Mouse (Mus musculus): ENCODE measurements around the gene Plcl1. TPM values are rescaled to one million over a fixed set of nuclear protein-coding genes. Genes with fewer than 3 reads are reported as not detected.

Gene Plcl1
- polyA plus RNA-seq, 1 experiment = 0.30 TPM

GRCm38 (mm10) chr1:55558409-55558808 is 152.7 kb downstream of the Plcl1 start:
- H3K27ac ChIP-seq (ENCODE audit: control insufficient read depth, insufficient read depth, low read depth, low read length, poor library complexity) = no peak overlapping the region
- no peak overlapping the region for H3K4me3 ChIP-seq (replicated peaks; ENCODE audit: control insufficient read depth, low read depth, low read length)
- 86% methylated on average over 1 of the region's 1 CpGs for WGBS
- no peaks in the 10 kb centered on the region for H3K4me1 ChIP-seq (ENCODE audit: control insufficient read depth, insufficient read depth, low read length)
- TF ChIP-seq POLR2A (IDR thresholded peaks at IDR 0.05; ENCODE audit: borderline replicate concordance, control insufficient read depth, low read depth, low read length) = no peak
- no peak for TF ChIP-seq CTCF (IDR thresholded peaks at IDR 0.05; ENCODE audit: control insufficient read depth, insufficient read depth, low read length)

- H3K4me1 ChIP-seq (ENCODE audit: control insufficient read depth, insufficient read depth, low read length) = no peaks in the 10 kb centered on the region
- WGBS = 82% methylated on average over 9 of the region's 9 CpGs
- H3K4me3 ChIP-seq (replicated peaks; ENCODE audit: control insufficient read depth, low read depth, low read length) = no peak overlapping the region
- no peak overlapping the region for H3K27ac ChIP-seq (ENCODE audit: control insufficient read depth, insufficient read depth, low read depth, low read length, poor library complexity)
- TF ChIP-seq CTCF (IDR thresholded peaks at IDR 0.05; ENCODE audit: control insufficient read depth, insufficient read depth, low read length) (no peak), POLR2A (IDR thresholded peaks at IDR 0.05; ENCODE audit: borderline replicate concordance, control insufficient read depth, low read depth, low read length) (no peak)
Observed at GRCm38 (mm10) chr1:55559998-55560397, 154.3 kb downstream of the Plcl1 start.

DNA sequence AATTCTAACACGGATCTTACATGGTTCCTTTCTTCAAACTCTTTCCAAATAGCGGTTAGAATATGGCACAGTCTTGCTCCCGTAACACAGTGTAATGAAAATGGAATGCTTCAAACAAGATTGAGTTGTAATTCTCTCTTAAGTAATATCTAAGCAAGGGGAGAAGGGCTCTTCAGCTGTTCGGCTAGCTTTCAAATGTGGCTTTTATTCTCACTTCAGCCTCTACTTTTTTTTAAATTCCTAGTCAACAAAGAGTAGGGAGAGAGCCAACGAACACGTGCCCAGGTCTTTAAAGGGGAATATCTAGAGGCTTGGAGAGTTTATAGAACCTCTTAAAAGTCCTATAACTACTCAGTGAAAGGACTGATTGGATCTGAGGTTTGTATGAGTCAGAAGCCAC is 160.2 kb downstream of the Plcl1 start:
- 79% methylated on average over 6 of the region's 6 CpGs for WGBS
- H3K27ac ChIP-seq (ENCODE audit: control insufficient read depth, insufficient read depth, low read depth, low read length, poor library complexity) = no peak overlapping the region
- TF ChIP-seq CTCF (IDR thresholded peaks at IDR 0.05; ENCODE audit: control insufficient read depth, insufficient read depth, low read length) (no peak), POLR2A (IDR thresholded peaks at IDR 0.05; ENCODE audit: borderline replicate concordance, control insufficient read depth, low read depth, low read length) (no peak)
- no peak overlapping the region for H3K4me3 ChIP-seq (replicated peaks; ENCODE audit: control insufficient read depth, low read depth, low read length)
- no peaks in the 10 kb centered on the region for H3K4me1 ChIP-seq (ENCODE audit: control insufficient read depth, insufficient read depth, low read length)

GRCm38 (mm10) chr1:55567801-55568360 is 162.2 kb downstream of the Plcl1 start:
- H3K27ac ChIP-seq (ENCODE audit: control insufficient read depth, insufficient read depth, low read depth, low read length, poor library complexity) = no peak overlapping the region
- TF ChIP-seq POLR2A (IDR thresholded peaks at IDR 0.05; ENCODE audit: borderline replicate concordance, control insufficient read depth, low read depth, low read length) (no peak), CTCF (IDR thresholded peaks at IDR 0.05; ENCODE audit: control insufficient read depth, insufficient read depth, low read length) (no peak)
- no peak overlapping the region for H3K4me3 ChIP-seq (replicated peaks; ENCODE audit: control insufficient read depth, low read depth, low read length)
- no peaks in the 10 kb centered on the region for H3K4me1 ChIP-seq (ENCODE audit: control insufficient read depth, insufficient read depth, low read length)
- 83% methylated on average over 5 of the region's 5 CpGs for WGBS

GRCm38 (mm10) chr1:55570225-55570624 is 164.5 kb downstream of the Plcl1 start:
- H3K4me3 ChIP-seq (replicated peaks; ENCODE audit: control insufficient read depth, low read depth, low read length) = no peak overlapping the region
- WGBS = 79% methylated on average over 5 of the region's 5 CpGs
- TF ChIP-seq CTCF (IDR thresholded peaks at IDR 0.05; ENCODE audit: control insufficient read depth, insufficient read depth, low read length) (no peak), POLR2A (IDR thresholded peaks at IDR 0.05; ENCODE audit: borderline replicate concordance, control insufficient read depth, low read depth, low read length) (no peak)
- no peak overlapping the region for H3K27ac ChIP-seq (ENCODE audit: control insufficient read depth, insufficient read depth, low read depth, low read length, poor library complexity)
- no peaks in the 10 kb centered on the region for H3K4me1 ChIP-seq (ENCODE audit: control insufficient read depth, insufficient read depth, low read length)

- no peak overlapping the region for H3K4me3 ChIP-seq (replicated peaks; ENCODE audit: control insufficient read depth, low read depth, low read length)
- no peak for TF ChIP-seq CTCF (IDR thresholded peaks at IDR 0.05; ENCODE audit: control insufficient read depth, insufficient read depth, low read length)
- TF ChIP-seq POLR2A (IDR thresholded peaks at IDR 0.05; ENCODE audit: borderline replicate concordance, control insufficient read depth, low read depth, low read length) = no peak
- no peak overlapping the region for H3K27ac ChIP-seq (ENCODE audit: control insufficient read depth, insufficient read depth, low read depth, low read length, poor library complexity)
- WGBS = 92% methylated on average over 4 of the region's 4 CpGs
- H3K4me1 ChIP-seq (ENCODE audit: control insufficient read depth, insufficient read depth, low read length) = no peaks in the 10 kb centered on the region
Observed at GRCm38 (mm10) chr1:55571399-55571798, 165.7 kb downstream of the Plcl1 start.

- Histone ChIP-seq H3K4me1 (ENCODE audit: control insufficient read depth, insufficient read depth, low read length) (no peaks in the 10 kb centered on the region), H3K27ac (ENCODE audit: control insufficient read depth, insufficient read depth, low read depth, low read length, poor library complexity) (no peak overlapping the region), H3K4me3 (replicated peaks; ENCODE audit: control insufficient read depth, low read depth, low read length) (no peak overlapping the region)
- TF ChIP-seq POLR2A (IDR thresholded peaks at IDR 0.05; ENCODE audit: borderline replicate concordance, control insufficient read depth, low read depth, low read length) (no peak), CTCF (IDR thresholded peaks at IDR 0.05; ENCODE audit: control insufficient read depth, insufficient read depth, low read length) (no peak)
Observed at GRCm38 (mm10) chr1:55572202-55572601, 166.5 kb downstream of the Plcl1 start.

DNA sequence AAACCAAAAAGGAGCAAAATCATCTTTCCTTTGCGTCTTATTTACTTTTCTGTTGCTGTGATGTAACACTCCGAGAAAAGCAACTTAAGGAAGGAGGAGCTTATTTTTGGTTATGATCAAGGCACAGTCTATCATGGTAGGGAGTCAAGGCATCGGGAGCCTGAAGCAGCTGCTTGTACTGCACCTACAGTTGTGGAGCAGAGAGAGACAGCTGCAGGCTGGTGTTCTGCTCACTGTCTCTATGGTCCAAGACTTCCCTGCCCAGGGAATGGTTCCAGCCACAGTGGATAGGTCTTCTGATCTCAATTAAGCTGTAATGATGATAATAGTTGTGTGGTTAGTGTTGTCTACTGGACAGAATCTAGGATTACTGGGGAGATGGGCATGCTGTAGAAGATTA is 166.9 kb downstream of the Plcl1 start:
- H3K4me1 ChIP-seq (ENCODE audit: control insufficient read depth, insufficient read depth, low read length) = no peaks in the 10 kb centered on the region
- 81% methylated on average over 3 of the region's 3 CpGs for WGBS
- TF ChIP-seq CTCF (IDR thresholded peaks at IDR 0.05; ENCODE audit: control insufficient read depth, insufficient read depth, low read length) (no peak), POLR2A (IDR thresholded peaks at IDR 0.05; ENCODE audit: borderline replicate concordance, control insufficient read depth, low read depth, low read length) (no peak)
- H3K27ac ChIP-seq (ENCODE audit: control insufficient read depth, insufficient read depth, low read depth, low read length, poor library complexity) = no peak overlapping the region
- H3K4me3 ChIP-seq (replicated peaks; ENCODE audit: control insufficient read depth, low read depth, low read length) = no peak overlapping the region

DNA sequence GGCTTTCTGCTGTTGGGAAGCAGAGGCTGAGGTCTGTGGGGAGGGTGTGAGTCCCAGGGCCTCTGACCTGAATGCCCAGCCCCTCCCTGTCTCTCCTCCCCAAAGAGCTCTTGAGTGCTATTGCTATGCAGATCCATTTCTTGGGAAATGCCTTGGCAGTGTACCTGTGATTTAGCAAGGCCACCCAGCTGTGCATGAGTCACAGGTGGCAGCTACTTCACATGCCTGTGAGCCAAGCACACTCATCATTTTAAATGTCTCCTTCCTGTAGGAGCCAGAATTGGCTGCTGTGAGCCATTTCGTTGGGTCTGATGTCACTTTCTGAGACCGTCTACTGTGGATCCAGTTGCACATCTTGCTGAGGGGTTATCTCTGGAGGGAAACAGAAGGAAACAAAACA is 170.2 kb downstream of the Plcl1 start:
- WGBS = 69% methylated on average over 2 of the region's 2 CpGs
- no peak overlapping the region for H3K4me3 ChIP-seq (replicated peaks; ENCODE audit: control insufficient read depth, low read depth, low read length)
- no peak overlapping the region for H3K27ac ChIP-seq (ENCODE audit: control insufficient read depth, insufficient read depth, low read depth, low read length, poor library complexity)
- TF ChIP-seq CTCF (IDR thresholded peaks at IDR 0.05; ENCODE audit: control insufficient read depth, insufficient read depth, low read length) = no peak
- TF ChIP-seq POLR2A (IDR thresholded peaks at IDR 0.05; ENCODE audit: borderline replicate concordance, control insufficient read depth, low read depth, low read length) = no peak
- no peaks in the 10 kb centered on the region for H3K4me1 ChIP-seq (ENCODE audit: control insufficient read depth, insufficient read depth, low read length)
